Mouse (Mus musculus): Measurements from ENCODE around the gene Olfr201. TPM values are rescaled to one million over a fixed set of nuclear protein-coding genes. Genes with fewer than 3 reads are reported as not detected.
"Not testable (repeated sequence)": the region's sequence is repeated elsewhere in the genome, so short reads cannot be mapped to it uniquely, and the experiment has no call there.

The Olfr201 gene
- not detected in 2 replicates for polyA plus RNA-seq (2015; fragmentation: Nextera tagmentation; extraction: Ambion mirVana)

GRCm38 (mm10) chr16:59272532-59272931 is at the start of gene Olfr201:
Gene Olfr201, minus strand, starts transcription at chr16:59272632.
- not testable (repeated sequence) for H3K4me3 ChIP-seq (replicated peaks); H3K4me2 ChIP-seq (replicated peaks); H3K9me3 ChIP-seq; H3K36me3 ChIP-seq; H3K27ac ChIP-seq; H3K9ac ChIP-seq; ATAC-seq; H3K4me1 ChIP-seq (replicated peaks); H3K27me3 ChIP-seq (replicated peaks)
- 91% methylated on average over 4 of the region's 4 CpGs for WGBS

GRCm38 (mm10) chr16:59318148-59318547 is 45.7 kb upstream of the Olfr201 start, which contains the start of gene Olfr204:
Gene Olfr204, minus strand, starts transcription at chr16:59318248.
- Histone ChIP-seq H3K4me2 (replicated peaks) (no peak within 1 kb of the TSS), H3K9me3 (no peaks in the 10 kb centered on the region), H3K27me3 (replicated peaks) (no peaks in the 10 kb centered on the region), H3K9ac (no peak within 1 kb of the TSS), H3K36me3 (no peaks in the 10 kb centered on the region), H3K4me3 (replicated peaks) (no peak within 1 kb of the TSS), H3K4me1 (replicated peaks) (no peaks in the 10 kb centered on the region), H3K27ac (no peak within 1 kb of the TSS)
- no peak for ATAC-seq

DNA sequence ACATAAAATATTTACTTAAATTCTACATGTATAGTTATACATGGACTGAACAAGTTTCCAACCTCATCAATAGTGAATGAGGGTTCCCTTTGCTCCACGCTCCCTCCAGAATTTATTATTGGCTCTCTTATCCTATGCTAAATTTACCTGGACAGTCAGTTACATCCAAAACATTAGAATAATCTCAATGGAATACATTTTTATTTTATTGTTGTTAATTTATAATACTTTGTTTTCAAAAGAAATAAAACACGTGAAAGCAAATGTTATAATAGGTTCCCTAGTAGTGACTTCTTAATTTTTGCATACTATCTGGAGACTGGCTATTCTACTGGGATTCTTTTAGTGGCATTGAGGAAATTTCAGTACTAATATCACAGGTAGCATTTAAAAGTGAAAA is 26.1 kb upstream of the Olfr201 start, which contains the start of gene Olfr203:
TSS of gene Olfr203 (plus strand) at position 301 of the 400 bp plus-strand sequence.
- Histone ChIP-seq H3K9ac (no peak within 1 kb of the TSS), H3K27ac (no peak within 1 kb of the TSS), H3K4me3 (replicated peaks) (no peak within 1 kb of the TSS), H3K27me3 (replicated peaks) (no peaks in the 10 kb centered on the region), H3K9me3 (no peaks in the 10 kb centered on the region), H3K4me2 (replicated peaks) (no peak within 1 kb of the TSS), H3K4me1 (replicated peaks) (no peaks in the 10 kb centered on the region), H3K36me3 (no peaks in the 10 kb centered on the region)
- ATAC-seq = no peak
- 90% methylated on average over 2 of the region's 2 CpGs for whole genome bisulfite sequencing

GRCm38 (mm10) chr16:59287576-59287975 is 15.1 kb upstream of the Olfr201 start:
- H3K36me3 ChIP-seq; H3K27me3 ChIP-seq (replicated peaks); H3K9me3 ChIP-seq; H3K27ac ChIP-seq; H3K4me3 ChIP-seq (replicated peaks); ATAC-seq; H3K4me2 ChIP-seq (replicated peaks); H3K4me1 ChIP-seq (replicated peaks); H3K9ac ChIP-seq: not testable (repeated sequence)
- WGBS = 77% methylated on average over 9 of the region's 9 CpGs

- H3K4me3 ChIP-seq (replicated peaks) = no peak within 1 kb of the TSS
- 79% methylated on average over 1 of the region's 1 CpGs for WGBS
- H3K4me2 ChIP-seq (replicated peaks) = no peak within 1 kb of the TSS
- no peaks in the 10 kb centered on the region for H3K27me3 ChIP-seq (replicated peaks)
- ATAC-seq = no peak
- H3K27ac ChIP-seq = no peak within 1 kb of the TSS
- no peaks in the 10 kb centered on the region for H3K9me3 ChIP-seq
- H3K4me1 ChIP-seq (replicated peaks) = no peaks in the 10 kb centered on the region
- H3K36me3 ChIP-seq = no peaks in the 10 kb centered on the region
- H3K9ac ChIP-seq = no peak within 1 kb of the TSS
Measured at GRCm38 (mm10) chr16:59286693-59287092, 14.3 kb upstream of the Olfr201 start, which contains the start of gene Olfr202. Gene Olfr202, minus strand, starts transcription at chr16:59286793.

DNA sequence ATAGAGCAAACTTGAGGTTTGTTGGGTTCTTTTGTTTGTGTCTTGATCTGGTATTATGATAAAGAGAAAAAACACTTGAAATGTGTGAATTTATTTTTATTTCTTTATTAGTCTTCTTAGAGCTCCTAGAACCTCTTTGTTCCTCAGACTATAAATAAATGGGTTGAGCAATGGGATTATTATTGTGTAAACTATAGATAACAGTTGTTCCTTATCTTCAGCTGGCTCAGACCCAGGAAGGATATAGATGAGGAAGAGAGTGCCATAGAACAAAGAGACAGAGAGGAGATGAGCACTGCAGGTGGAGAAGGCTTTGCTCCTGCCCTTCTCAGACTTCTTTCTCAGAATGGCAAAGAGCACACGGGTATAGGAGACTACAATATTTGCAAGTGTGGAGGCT is 11.0 kb upstream of the Olfr201 start:
- WGBS = 65% methylated on average over 1 of the region's 1 CpGs
- Histone ChIP-seq H3K4me3 (replicated peaks) (no peak overlapping the region), H3K4me1 (replicated peaks) (no peaks in the 10 kb centered on the region), H3K27me3 (replicated peaks) (no peaks in the 10 kb centered on the region), H3K9me3 (no peaks in the 10 kb centered on the region), H3K36me3 (no peaks in the 10 kb centered on the region), H3K9ac (no peak overlapping the region), H3K4me2 (replicated peaks) (no peak overlapping the region), H3K27ac (no peak overlapping the region)
- no peak for ATAC-seq

DNA sequence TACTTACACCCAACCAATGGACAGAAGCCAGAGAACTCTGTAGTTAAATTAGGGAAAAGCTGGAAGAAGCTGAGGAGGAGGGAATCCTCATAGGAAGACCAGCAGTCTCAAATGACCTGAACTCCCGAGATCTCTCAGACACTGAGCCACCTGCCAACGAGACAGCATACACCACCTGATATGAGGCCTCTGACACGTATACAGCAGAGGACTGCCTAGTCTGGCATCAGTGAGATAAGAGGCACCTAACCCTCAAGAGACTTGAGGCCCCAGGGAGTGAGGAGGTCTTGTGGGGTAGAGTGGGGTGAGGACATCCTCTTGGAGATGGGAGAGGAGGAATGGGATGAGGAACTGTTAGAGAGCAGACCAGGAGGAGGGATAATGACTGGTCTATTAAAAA is 8.1 kb upstream of the Olfr201 start:
- Histone ChIP-seq H3K36me3 (no peaks in the 10 kb centered on the region), H3K27ac (no peak overlapping the region), H3K9ac (no peak overlapping the region), H3K27me3 (replicated peaks) (no peaks in the 10 kb centered on the region), H3K9me3 (no peaks in the 10 kb centered on the region), H3K4me2 (replicated peaks) (no peak overlapping the region), H3K4me3 (replicated peaks) (no peak overlapping the region), H3K4me1 (replicated peaks) (no peaks in the 10 kb centered on the region)
- no peak for ATAC-seq
- WGBS = 64% methylated on average over 3 of the region's 3 CpGs

GRCm38 (mm10) chr16:59269097-59269496 is 3.3 kb downstream of the Olfr201 start:
- ATAC-seq; H3K9ac ChIP-seq; H3K4me3 ChIP-seq (replicated peaks); H3K4me1 ChIP-seq (replicated peaks); H3K27me3 ChIP-seq (replicated peaks); H3K9me3 ChIP-seq; H3K4me2 ChIP-seq (replicated peaks); H3K36me3 ChIP-seq; H3K27ac ChIP-seq: not testable (repeated sequence)
- WGBS = 65% methylated on average over 4 of the region's 4 CpGs

DNA sequence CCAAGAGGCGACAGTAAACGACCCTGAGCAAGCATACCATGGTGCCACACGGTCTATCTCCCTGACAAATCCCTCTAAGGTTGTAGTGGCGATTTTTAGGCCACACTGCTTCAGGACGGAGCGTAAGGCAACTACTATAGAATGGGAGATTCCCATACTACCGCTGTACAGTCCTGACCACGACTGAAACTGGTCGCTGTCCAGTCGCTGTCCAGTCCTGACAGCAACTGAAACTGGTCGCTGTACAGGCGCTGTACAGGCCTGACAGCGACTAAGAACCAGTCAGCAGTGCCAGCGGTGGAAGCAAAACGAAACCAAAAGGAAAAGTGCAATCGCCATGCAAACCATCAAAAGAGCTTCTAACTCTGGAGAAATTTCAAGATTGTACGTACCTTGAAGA is 22.7 kb downstream of the Olfr201 start:
- ATAC-seq = no peak
- H3K4me3 ChIP-seq (replicated peaks) = no peak overlapping the region
- no peaks in the 10 kb centered on the region for H3K27me3 ChIP-seq (replicated peaks)
- 84% methylated on average over 17 of the region's 17 CpGs for WGBS
- H3K4me1 ChIP-seq (replicated peaks) = no peaks in the 10 kb centered on the region
- H3K36me3 ChIP-seq = no peaks in the 10 kb centered on the region
- no peaks in the 10 kb centered on the region for H3K9me3 ChIP-seq
- H3K9ac ChIP-seq = no peak overlapping the region
- H3K27ac ChIP-seq = no peak overlapping the region
- H3K4me2 ChIP-seq (replicated peaks) = no peak overlapping the region

DNA sequence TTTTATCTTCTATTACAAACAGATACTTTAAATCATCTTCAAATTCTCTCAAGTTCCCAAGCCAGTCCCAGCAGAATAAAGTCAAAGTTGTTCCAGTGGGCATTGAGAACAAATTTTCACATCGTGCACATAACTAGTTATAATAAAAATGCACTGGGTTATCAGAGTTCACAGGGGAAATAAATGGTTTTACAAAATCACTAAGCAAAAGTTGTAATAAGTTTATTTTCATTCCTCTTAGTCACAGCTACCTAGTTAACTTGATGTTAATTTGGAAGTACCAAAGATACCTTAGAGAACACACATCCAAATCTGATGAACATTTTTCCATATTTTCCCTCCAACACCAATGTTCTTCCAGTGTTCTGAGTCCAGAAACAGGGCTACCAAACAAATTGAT is 52.8 kb downstream of the Olfr201 start, which contains the start of gene Olfr199:
TSS of gene Olfr199 (minus strand) at position 101 of the 400 bp plus-strand sequence.
- not testable (repeated sequence) for H3K9ac ChIP-seq; H3K4me3 ChIP-seq (replicated peaks); H3K36me3 ChIP-seq; H3K9me3 ChIP-seq; H3K4me2 ChIP-seq (replicated peaks); ATAC-seq; H3K4me1 ChIP-seq (replicated peaks); H3K27me3 ChIP-seq (replicated peaks); H3K27ac ChIP-seq
- WGBS = 81% methylated on average over 1 of the region's 1 CpGs

- H3K9me3 ChIP-seq; H3K4me1 ChIP-seq (replicated peaks); H3K4me2 ChIP-seq (replicated peaks); H3K27ac ChIP-seq; H3K4me3 ChIP-seq (replicated peaks); H3K9ac ChIP-seq; H3K36me3 ChIP-seq; H3K27me3 ChIP-seq (replicated peaks); ATAC-seq: not testable (repeated sequence)
- 76% methylated on average over 3 of the region's 3 CpGs for WGBS
Measured at GRCm38 (mm10) chr16:59217861-59218260, 54.6 kb downstream of the Olfr201 start.
